Mouse (Mus musculus) G1E (cell line): ENCODE measurements at regions not wholly inside any gene's neighbourhood (a gene's known extent, or its start where the extent isn't known, plus 50 kb on each side); places are given as distances from the start of the nearest gene placed in this dataset.

ENCODE experiments used
- CTCF ChIP-seq: IDR thresholded peaks from 2 replicates; pipeline ENCODE4 v1.5.1; 2012; ENCODE audit warnings: low read depth, low read length, inconsistent platforms, mixed read lengths
- GATA1 ChIP-seq: IDR thresholded peaks from 2 replicates; pipeline ENCODE4 v1.6.1; 2012; ENCODE audit warnings: borderline replicate concordance, low read length, inconsistent platforms, mixed read lengths
- POLR2AphosphoS5 ChIP-seq: IDR thresholded peaks from 2 replicates; pipeline ENCODE4 v1.6.1; 2012; ENCODE audit warnings: low read depth, low read length, inconsistent platforms; ENCODE audit not compliant: insufficient replicate concordance
- TAL1 ChIP-seq: conservative IDR thresholded peaks from 2 replicates; pipeline ENCODE4 v1.6.1; 2012; ENCODE audit warnings: low read depth, low read length, inconsistent platforms, mixed read lengths

DNA sequence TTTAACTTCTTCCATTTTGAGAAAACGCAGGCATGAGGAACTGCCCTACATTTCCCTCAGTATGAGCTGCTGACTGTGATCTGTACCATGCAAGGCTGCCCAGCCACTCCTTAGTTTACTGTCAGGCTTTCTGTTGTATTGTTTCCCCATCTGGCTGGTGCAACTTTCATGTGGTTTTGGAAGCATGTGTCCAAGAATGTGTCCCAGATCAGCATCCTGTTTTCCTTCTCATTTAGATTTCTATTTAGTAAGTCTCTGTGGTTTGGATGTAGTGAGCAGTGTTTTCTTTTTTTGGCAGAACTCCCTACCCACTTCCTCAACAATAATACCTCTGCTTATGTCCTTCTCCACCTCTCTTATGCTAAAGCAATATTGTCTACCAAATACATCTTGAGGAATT lies 352.5 kb upstream of the Gm5148 start:
- TF ChIP-seq CTCF (no peak), GATA1 (no peak), TAL1 (no peak), POLR2AphosphoS5 (no peak)
